In the genomic region with DNA sequence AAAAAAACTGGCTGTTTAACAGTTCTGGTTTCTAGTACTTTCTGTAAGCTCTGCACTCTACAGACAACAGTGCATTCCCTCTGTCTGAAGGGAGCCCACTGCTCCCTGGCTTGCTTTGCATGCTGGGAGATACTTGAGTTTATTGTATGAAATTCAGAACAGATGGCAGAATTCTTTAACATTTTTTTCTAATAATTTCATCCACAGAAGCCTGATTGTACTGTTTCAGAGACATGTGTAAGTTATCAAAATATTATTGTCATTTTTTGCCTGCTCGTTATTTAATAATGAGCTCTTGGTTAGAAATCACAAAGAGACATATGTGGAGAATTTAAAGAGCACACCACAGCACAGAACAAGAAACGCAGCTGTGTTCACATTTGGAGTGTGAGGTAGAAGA, we compare ENCODE assay signal across 27 mouse cellular contexts.
A peak's percentile ranks its signal among the peaks of the same experiment; 100 is the strongest.
DNase-seq lines count a peak whose midpoint lies in the region; ATAC-seq and TF ChIP-seq lines count a peak whose summit lies in the region.
"Had no signal": no experiment of that assay in that cellular context is flagged by ENCODE, and none has a peak within 500 bp of the region (broad histone marks: within the 10 kb centered on the region; RNA-seq: fewer than 3 reads in every experiment).

No protein-coding gene starts in this region.

- peak; percentile 71 for DNase-seq in embryonic facial prominence, embryonic 11.5 days (ENCODE audit: low spot score)
- DNase-seq in embryonic facial prominence, embryonic 10.5 days (ENCODE audit: low spot score), result no peak
- DNase-seq in retina, postnatal 1 day, result peak; percentile 21
- no peak for DNase-seq in retina, embryonic 14.5 days (ENCODE audit: low spot score)
- peak; percentile 37 for DNase-seq in forebrain, postnatal 0 days
- no peak for DNase-seq in hindbrain, postnatal 0 days (ENCODE audit: low spot score)
- DNase-seq: adrenal gland, postnatal 36 days; cerebellum, postnatal 10 days; kidney, adult 2 months; kidney, postnatal 10 days; layer of hippocampus, postnatal 36 days; lung, embryonic 14.5 days; lung, postnatal 4 days; right cerebral cortex, postnatal 14 days; spleen, adult 18-20 months; thymus, adult 18-20 months; thymus, postnatal 4 days had no signal

- H3K4me1 ChIP-seq in embryonic facial prominence, embryonic 11.5 days (ENCODE audit: control insufficient read depth, insufficient read depth, low read length), result no peaks in the 10 kb centered on the region
- H3K4me1 ChIP-seq in embryonic facial prominence, embryonic 10.5 days, result no peaks in the 10 kb centered on the region
- no peaks in the 10 kb centered on the region for H3K4me1 ChIP-seq in forebrain, postnatal 0 days (ENCODE audit: insufficient read depth)
- H3K4me1 ChIP-seq in hindbrain, embryonic 12.5 days, result no peaks in the 10 kb centered on the region
- H3K4me1 ChIP-seq in hindbrain, postnatal 0 days (ENCODE audit: insufficient read depth, low read length), result no peaks in the 10 kb centered on the region
- H3K4me1 ChIP-seq: heart, embryonic 10.5 days; hindbrain, embryonic 10.5 days; liver, embryonic 12.5 days; midbrain, embryonic 10.5 days; neural tube, embryonic 13.5 days had no signal

- no peak overlapping the region for H3K27ac ChIP-seq in embryonic facial prominence, embryonic 11.5 days (replicated peaks; ENCODE audit: low read depth, low read length)
- H3K27ac ChIP-seq in embryonic facial prominence, embryonic 10.5 days (replicated peaks), result no peak overlapping the region
- H3K27ac ChIP-seq in forebrain, postnatal 0 days (ENCODE audit: low read depth, low read length), result no peak overlapping the region
- H3K27ac ChIP-seq in hindbrain, embryonic 12.5 days, result no peak overlapping the region
- H3K27ac ChIP-seq in hindbrain, postnatal 0 days, result no peak overlapping the region
- H3K27ac ChIP-seq: heart, embryonic 10.5 days; hindbrain, embryonic 10.5 days; layer of hippocampus, adult 2 months; liver, embryonic 12.5 days; midbrain, embryonic 10.5 days; neural tube, embryonic 13.5 days had no signal

- no peaks in the 10 kb centered on the region for H3K36me3 ChIP-seq in embryonic facial prominence, embryonic 11.5 days (replicated peaks; ENCODE audit: control insufficient read depth, insufficient read depth, low read depth, low read length)
- H3K36me3 ChIP-seq in embryonic facial prominence, embryonic 10.5 days (replicated peaks), result no peaks in the 10 kb centered on the region
- no peaks in the 10 kb centered on the region for H3K36me3 ChIP-seq in forebrain, postnatal 0 days (ENCODE audit: insufficient read depth)
- H3K36me3 ChIP-seq in hindbrain, embryonic 12.5 days, result no peaks in the 10 kb centered on the region
- no peaks in the 10 kb centered on the region for H3K36me3 ChIP-seq in hindbrain, postnatal 0 days (ENCODE audit: insufficient read depth, low read length)
- H3K36me3 ChIP-seq: G1E; heart, embryonic 10.5 days; hindbrain, embryonic 10.5 days; liver, embryonic 12.5 days; midbrain, embryonic 10.5 days; neural tube, embryonic 13.5 days had no signal

- ATAC-seq in embryonic facial prominence, embryonic 11.5 days (replicated peaks; ENCODE audit: insufficient number of reproducible peaks, low FRiP score, low TSS enrichment, low read depth), result peak; percentile 92
- peak; percentile 67 for ATAC-seq in forebrain, postnatal 0 days
- no peak for ATAC-seq in granulocyte monocyte progenitor cell, adult 5-6 weeks (replicated peaks; ENCODE audit: poor library complexity, severe bottlenecking)
- no peak for ATAC-seq in hindbrain, embryonic 12.5 days (ENCODE audit: low FRiP score)
- ATAC-seq in hindbrain, postnatal 0 days, result no peak
- ATAC-seq: inflammation-experienced regulatory T-cells, adult 6 months; liver, embryonic 12.5 days had no signal

- H3K9ac ChIP-seq in embryonic facial prominence, embryonic 11.5 days (replicated peaks; ENCODE audit: low read length), result no peak overlapping the region
- no peak overlapping the region for H3K9ac ChIP-seq in forebrain, postnatal 0 days
- H3K9ac ChIP-seq in hindbrain, embryonic 12.5 days, result no peak overlapping the region
- no peak overlapping the region for H3K9ac ChIP-seq in hindbrain, postnatal 0 days (replicated peaks; ENCODE audit: low read length)
- H3K9ac ChIP-seq: liver, embryonic 12.5 days; lung, embryonic 14.5 days; neural tube, embryonic 13.5 days had no signal

- no peak for TF ChIP-seq CTCF in forebrain, postnatal 0 days (IDR thresholded peaks at IDR 0.05; ENCODE audit: low read depth)
- no peak for TF ChIP-seq CTCF in hindbrain, postnatal 0 days (IDR thresholded peaks at IDR 0.05; ENCODE audit: low read depth)

- no peak overlapping the region for H3K4me3 ChIP-seq in embryonic facial prominence, embryonic 11.5 days (ENCODE audit: low read depth, low read length)
- H3K4me3 ChIP-seq in embryonic facial prominence, embryonic 10.5 days, result no peak overlapping the region
- no peak overlapping the region for H3K4me3 ChIP-seq in forebrain, postnatal 0 days (ENCODE audit: low read depth, low read length)
- H3K4me3 ChIP-seq in hindbrain, embryonic 12.5 days, result no peak overlapping the region
- H3K4me3 ChIP-seq in hindbrain, postnatal 0 days (ENCODE audit: low read length), result no peak overlapping the region
- H3K4me3 ChIP-seq: heart, embryonic 10.5 days; hindbrain, embryonic 10.5 days; layer of hippocampus, adult 2 months; liver, embryonic 12.5 days; midbrain, embryonic 10.5 days; neural tube, embryonic 13.5 days had no signal

- H3K27me3 ChIP-seq in embryonic facial prominence, embryonic 11.5 days (ENCODE audit: control insufficient read depth, insufficient read depth, low read length), result no peaks in the 10 kb centered on the region
- H3K27me3 ChIP-seq in embryonic facial prominence, embryonic 10.5 days (replicated peaks; ENCODE audit: low read depth, poor library complexity, severe bottlenecking), result no peaks in the 10 kb centered on the region
- H3K27me3 ChIP-seq in forebrain, postnatal 0 days (ENCODE audit: insufficient read depth, low read length), result no peaks in the 10 kb centered on the region
- no peaks in the 10 kb centered on the region for H3K27me3 ChIP-seq in hindbrain, embryonic 12.5 days
- no peaks in the 10 kb centered on the region for H3K27me3 ChIP-seq in hindbrain, postnatal 0 days (ENCODE audit: insufficient read depth, low read length)
- H3K27me3 ChIP-seq: liver, embryonic 12.5 days; neural tube, embryonic 13.5 days had no signal

- H3K9me3 ChIP-seq in embryonic facial prominence, embryonic 11.5 days (replicated peaks; ENCODE audit: control insufficient read depth, low read length), result no peaks in the 10 kb centered on the region
- no peaks in the 10 kb centered on the region for H3K9me3 ChIP-seq in embryonic facial prominence, embryonic 10.5 days
- no peaks in the 10 kb centered on the region for H3K9me3 ChIP-seq in forebrain, postnatal 0 days (ENCODE audit: low read length)
- no peaks in the 10 kb centered on the region for H3K9me3 ChIP-seq in hindbrain, embryonic 12.5 days (replicated peaks)
- H3K9me3 ChIP-seq in hindbrain, postnatal 0 days (ENCODE audit: low read length), result no peaks in the 10 kb centered on the region
- H3K9me3 ChIP-seq: G1E; heart, embryonic 10.5 days; hindbrain, embryonic 10.5 days; liver, embryonic 12.5 days; midbrain, embryonic 10.5 days; neural tube, embryonic 13.5 days had no signal

- WGBS in embryonic facial prominence, embryonic 11.5 days, result 34% methylated on average over 2 of the region's 2 CpGs
- 63% methylated on average over 2 of the region's 2 CpGs for WGBS in embryonic facial prominence, embryonic 10.5 days
- 36% methylated on average over 2 of the region's 2 CpGs for WGBS in forebrain, postnatal 0 days
- WGBS in hindbrain, embryonic 12.5 days, result 72% methylated on average over 2 of the region's 2 CpGs
- 78% methylated on average over 2 of the region's 2 CpGs for WGBS in hindbrain, postnatal 0 days

- H3K4me2 ChIP-seq in embryonic facial prominence, embryonic 11.5 days (ENCODE audit: low read depth, low read length), result no peak overlapping the region
- H3K4me2 ChIP-seq in forebrain, postnatal 0 days (ENCODE audit: low read depth), result no peak overlapping the region
- no peak overlapping the region for H3K4me2 ChIP-seq in hindbrain, embryonic 12.5 days (replicated peaks)
- no peak overlapping the region for H3K4me2 ChIP-seq in hindbrain, postnatal 0 days (ENCODE audit: low read depth, low read length)
- H3K4me2 ChIP-seq: liver, embryonic 12.5 days; lung, embryonic 14.5 days; neural tube, embryonic 13.5 days had no signal

Comparison
In these comparisons a context has a peak if more than half of its experiments do, and no peak if none do; other contexts are left out.
1. DNase-seq: peak in embryonic facial prominence, embryonic 11.5 days (single experiment), retina, postnatal 1 day (single experiment) and forebrain, postnatal 0 days (single experiment); none in embryonic facial prominence, embryonic 10.5 days (single experiment), retina, embryonic 14.5 days (single experiment) and hindbrain, postnatal 0 days (single experiment).
2. ATAC-seq: peak in embryonic facial prominence, embryonic 11.5 days (single experiment) and forebrain, postnatal 0 days (single experiment); none in granulocyte monocyte progenitor cell, adult 5-6 weeks (single experiment), hindbrain, embryonic 12.5 days (single experiment) and hindbrain, postnatal 0 days (single experiment).